Mouse (Mus musculus) B cell, adult 62 days (primary cell): ENCODE measurements around the gene Nr4a1. TPM values are rescaled to one million over a fixed set of nuclear protein-coding genes. Genes with fewer than 3 reads are reported as not detected.

Source experiments
- total RNA-seq: library from RNA; stranded (reverse); gene quantifications from 4 replicates; pipeline ENCODE4 v1.2.4, GENCODE M21; 2023

Gene Nr4a1
- total RNA-seq, result 576 to 657 TPM (median 622 TPM) in 4 replicates

DNA sequence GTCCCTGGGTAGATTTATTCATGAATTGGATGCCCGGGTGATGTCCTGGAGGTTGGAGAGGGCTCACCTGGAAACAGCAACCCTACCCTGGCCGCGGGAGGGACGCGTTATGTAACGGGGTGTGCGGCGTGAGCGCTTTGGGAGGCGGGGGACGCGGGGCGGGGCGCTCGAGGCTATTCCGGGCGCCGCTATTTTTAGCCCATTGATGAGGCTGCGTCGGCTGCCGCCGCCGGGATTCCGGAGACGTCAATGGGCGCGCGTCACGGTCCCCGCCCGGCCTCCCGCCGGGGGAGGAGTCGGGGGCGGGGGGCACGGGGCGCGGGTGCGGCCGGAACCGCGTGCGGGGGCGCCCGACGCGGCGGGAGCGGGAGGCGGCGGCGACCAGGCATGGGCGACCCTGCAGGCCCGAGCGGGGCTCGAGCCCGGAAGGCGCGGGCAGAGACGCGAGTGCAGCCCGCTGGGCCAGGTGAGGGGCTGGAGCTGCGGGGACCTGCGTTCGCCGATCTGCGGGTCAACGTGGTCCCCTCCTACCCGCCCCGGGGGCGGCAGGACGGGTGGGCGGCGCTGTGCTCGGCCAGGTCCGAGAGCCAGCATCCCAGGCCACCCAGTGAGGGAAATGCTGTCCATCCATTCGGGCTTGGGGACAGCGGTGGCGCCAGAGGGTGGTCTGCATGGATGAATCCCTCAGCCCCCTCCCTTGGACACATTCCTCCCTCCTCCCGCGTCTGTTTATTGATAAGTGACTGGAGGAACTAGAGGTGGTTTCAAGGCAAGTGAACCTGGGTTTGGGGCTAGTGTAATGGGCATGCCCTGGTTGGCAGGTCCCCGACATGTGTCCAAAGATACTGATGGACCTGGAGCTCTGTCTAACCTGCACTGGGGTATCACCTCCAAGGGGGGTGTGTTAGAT is at the start of gene Nr4a1:
Gene Nr4a1, plus strand, starts transcription at position 384 of the 910 bp plus-strand sequence.

DNA sequence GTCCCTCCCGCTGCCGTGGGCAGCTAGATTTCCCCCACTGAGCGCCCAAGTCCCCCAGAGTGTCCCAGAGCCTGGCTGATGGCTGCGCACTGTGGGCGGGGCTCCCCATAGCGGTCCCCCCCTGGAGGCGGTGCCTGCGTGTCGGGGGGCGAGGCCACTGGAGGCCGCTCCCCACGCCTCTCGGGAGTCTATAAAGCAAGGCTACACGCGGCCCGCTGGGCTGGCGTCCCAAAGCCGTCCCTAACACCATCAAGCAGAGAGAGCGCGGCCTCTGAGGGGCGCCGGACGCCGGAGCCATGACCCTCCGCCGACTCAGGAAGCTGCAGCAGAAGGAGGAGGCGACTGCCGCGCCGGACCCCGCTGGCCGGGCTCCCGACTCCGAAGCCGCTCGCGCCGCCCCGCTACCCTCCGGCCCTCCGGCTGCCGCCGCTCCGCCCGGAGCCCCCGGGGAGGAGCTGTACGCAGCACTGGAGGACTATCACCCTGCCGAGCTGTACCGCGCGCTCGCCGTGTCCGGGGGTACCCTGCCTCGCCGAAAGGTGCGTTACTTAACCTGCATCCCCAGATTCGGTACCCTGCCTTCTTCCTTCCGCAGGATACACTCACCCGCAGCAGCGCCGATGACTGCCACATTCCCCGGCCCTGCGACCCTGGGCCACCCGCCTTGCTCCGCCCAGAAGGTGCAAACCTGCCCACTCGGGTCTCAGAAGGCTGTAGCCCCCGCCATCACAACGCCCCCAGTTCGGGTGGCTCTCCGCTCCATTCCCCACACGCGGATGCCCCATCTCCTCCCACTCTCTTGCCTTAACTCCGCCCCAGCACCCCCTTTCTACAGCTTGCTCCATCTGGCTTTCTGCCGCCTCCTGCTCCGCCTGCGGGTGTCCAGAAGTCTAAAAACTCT is 29.8 kb upstream of the Nr4a1 start, which contains the start of gene Grasp:
Gene Grasp, plus strand, starts transcription at position 183 of the 901 bp plus-strand sequence.

GRCm38 (mm10) chr15:101283911-101284750 is 30.1 kb downstream of the Nr4a1 start, which contains the start of gene Atg101:
Gene Atg101 (plus strand): TSS chr15:101284272.

DNA sequence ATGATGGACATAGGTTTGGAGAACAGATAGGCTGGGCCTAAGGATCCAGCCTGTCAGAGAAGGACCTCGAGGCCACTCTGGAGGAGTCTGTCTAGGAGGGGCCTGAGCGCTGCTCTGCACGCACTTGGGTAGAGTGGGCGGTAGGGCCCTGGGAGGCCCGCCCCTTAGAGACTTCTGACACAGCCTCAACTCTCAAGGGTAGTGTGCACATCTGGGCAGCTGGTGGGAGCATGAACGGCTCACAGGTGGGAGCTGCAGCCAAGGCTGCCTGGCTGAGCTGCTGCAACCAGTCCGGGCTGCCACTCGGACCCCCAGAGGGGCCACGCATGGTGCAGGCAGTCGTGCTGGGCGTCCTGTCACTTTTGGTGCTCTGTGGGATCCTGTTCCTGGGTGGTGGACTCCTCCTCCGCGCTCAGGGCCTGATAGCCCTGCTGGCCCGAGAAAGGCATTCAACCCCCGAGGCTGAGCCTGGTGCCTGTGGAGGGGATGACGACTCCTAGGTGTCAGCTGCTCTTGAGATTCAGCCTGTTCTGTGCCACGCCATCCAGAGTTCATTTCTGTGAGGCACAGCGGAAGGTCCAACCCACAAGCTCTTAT is 39.1 kb downstream of the Nr4a1 start, which contains the start of gene 6030408B16Rik:
Gene 6030408B16Rik, plus strand, starts transcription at position 188 of the 597 bp plus-strand sequence.

Other genes with a start within 250 kb of the Nr4a1 start
- not detected in 4 replicates for gene Gm47841, start 206.9 kb upstream of the Nr4a1 start, total RNA-seq
- gene Fignl2, start 175.7 kb upstream of the Nr4a1 start, total RNA-seq, result not detected in 4 replicates
- gene Ankrd33, start 138.5 kb upstream of the Nr4a1 start, total RNA-seq, result not detected in 4 replicates
- gene Acvrl1, start 125.7 kb upstream of the Nr4a1 start, total RNA-seq, result 0.82 to 2.9 TPM (median 1.9 TPM) in 4 replicates
- 23.6 to 28.5 TPM (median 24.5 TPM) in 4 replicates for gene Acvr1b, start 80.2 kb upstream of the Nr4a1 start, total RNA-seq
- gene Grasp, start 30.1 kb upstream of the Nr4a1 start, total RNA-seq, result 42.7 to 47.7 TPM (median 45.2 TPM) in 4 replicates
- gene Atg101, start 30.0 kb downstream of the Nr4a1 start, total RNA-seq, result 64.1 to 70.9 TPM (median 69.3 TPM) in 4 replicates
- 0.94 to 1.6 TPM (median 1.3 TPM) in 4 replicates for gene 6030408B16Rik, start 38.9 kb downstream of the Nr4a1 start, total RNA-seq
- gene Krt80, start 115.9 kb downstream of the Nr4a1 start, total RNA-seq, result 0.19 to 0.33 TPM in 2 of 4 replicates, not detected in the others
- gene Krt7, start 156.8 kb downstream of the Nr4a1 start, total RNA-seq, result not detected in 4 replicates
- not detected in 4 replicates for gene Krt87, start 184.5 kb downstream of the Nr4a1 start, total RNA-seq
- not detected in 4 replicates for gene Krt88, start 193.5 kb downstream of the Nr4a1 start, total RNA-seq
- gene Krt81, start 209.5 kb downstream of the Nr4a1 start, total RNA-seq, result not detected in 4 replicates
- not detected in 4 replicates for gene Krt86, start 219.2 kb downstream of the Nr4a1 start, total RNA-seq
- not detected in 4 replicates for gene Krt83, start 237.2 kb downstream of the Nr4a1 start, total RNA-seq